Mouse (Mus musculus) CH12.LX (cell line): ENCODE measurements around the gene Trappc12. TPM values are rescaled to one million over a fixed set of nuclear protein-coding genes. Genes with fewer than 3 reads are reported as not detected.

Experiments
- DNase-seq: peaks from one replicate; pipeline ENCODE4 v3.0.0-alpha.2; 2013; ENCODE audit errors: extremely low read depth
- H3K27ac ChIP-seq: 2 replicates; pipeline ENCODE4 v1.5.1; 2012; ENCODE audit warnings: low read depth, mild to moderate bottlenecking, control low read depth, moderate library complexity; ENCODE audit not compliant: insufficient read depth
- H3K27me3 ChIP-seq: replicated peaks from 2 replicates; pipeline ENCODE3; 2012; ENCODE audit warnings: inconsistent platforms
- H3K36me3 ChIP-seq, 2 experiments: replicated peaks in 1 of 2; 2 replicates each; pipeline versions ENCODE3 to v1.6.1; 2012; ENCODE audit warnings: inconsistent platforms in 1 of 2, low read length in 1 of 2, mild to moderate bottlenecking in 1 of 2, mixed read lengths in 1 of 2, moderate library complexity in 1 of 2; ENCODE audit not compliant: control insufficient read depth in 1 of 2, insufficient read depth in 1 of 2
- H3K4me1 ChIP-seq, 2 experiments: 2 replicates each; pipeline ENCODE4 v1.6.1; 2012; ENCODE audit warnings: inconsistent platforms in 1 of 2, moderate library complexity in 1 of 2; ENCODE audit not compliant: insufficient read depth in 2 of 2, control insufficient read depth in 1 of 2
- H3K4me2 ChIP-seq: 2 replicates; pipeline ENCODE4 v1.6.1; 2012; ENCODE audit warnings: low read depth, mild to moderate bottlenecking, control low read depth; ENCODE audit not compliant: poor library complexity, insufficient read depth, severe bottlenecking
- H3K4me3 ChIP-seq, 3 experiments: fragments of 150-350 bp in 1 of 3; sonication (generic) in 1 of 3; replicated peaks in 1 of 3; 2 replicates each; pipeline versions ENCODE3 to v1.5.1; 2011 to 2012; ENCODE audit warnings: low read depth in 2 of 3, low read length in 2 of 3, mild to moderate bottlenecking in 2 of 3, moderate library complexity in 2 of 3, control low read depth in 1 of 3, improper control_type of control experiment in 1 of 3, inconsistent platforms in 1 of 3, mixed read lengths in 1 of 3; ENCODE audit not compliant: poor library complexity in 1 of 3
- H3K79me2 ChIP-seq: replicated peaks from 2 replicates; pipeline ENCODE4 v1.6.1; 2012; ENCODE audit warnings: mild to moderate bottlenecking, moderate library complexity; ENCODE audit not compliant: control insufficient read depth, poor library complexity, insufficient read depth, severe bottlenecking; ENCODE audit errors: extremely low read depth
- H3K9ac ChIP-seq: 2 replicates; pipeline ENCODE4 v1.6.1; 2012; ENCODE audit warnings: low read depth, mild to moderate bottlenecking, control low read depth, moderate library complexity; ENCODE audit not compliant: insufficient read depth
- H3K9me3 ChIP-seq: replicated peaks from 2 replicates; pipeline ENCODE3; 2012; ENCODE audit warnings: low read length, inconsistent platforms, mixed read lengths
- CTCF ChIP-seq, 2 experiments: IDR thresholded peaks in 1 of 2; conservative IDR thresholded peaks in 1 of 2; 2 replicates each; pipeline ENCODE4 v1.5.1; 2011 to 2012; ENCODE audit warnings: low read depth in 2 of 2, low read length in 2 of 2, improper control_type of control experiment in 1 of 2, inconsistent platforms in 1 of 2, mild to moderate bottlenecking in 1 of 2, moderate library complexity in 1 of 2
- E2F4 ChIP-seq: IDR thresholded peaks from 2 replicates; pipeline ENCODE4 v1.6.1; 2011; ENCODE audit warnings: low read depth, low read length, improper control_type of control experiment; ENCODE audit not compliant: insufficient replicate concordance
- ELF1 ChIP-seq: IDR thresholded peaks from 2 replicates; pipeline ENCODE4 v1.6.1; 2014; ENCODE audit warnings: low read depth, mild to moderate bottlenecking, inconsistent platforms, low read length, improper control_type of control experiment
- HCFC1 ChIP-seq: IDR thresholded peaks from 2 replicates; pipeline ENCODE4 v1.6.1; 2012; ENCODE audit warnings: low read depth, mild to moderate bottlenecking, inconsistent platforms, low read length, improper control_type of control experiment
- JUN ChIP-seq: IDR thresholded peaks from 2 replicates; pipeline ENCODE4 v1.6.1; 2011; ENCODE audit warnings: low read depth, mild to moderate bottlenecking, low read length, improper control_type of control experiment, moderate library complexity; ENCODE audit not compliant: insufficient read depth
- MAFK ChIP-seq: IDR thresholded peaks from 2 replicates; pipeline ENCODE4 v1.6.1; 2011; ENCODE audit warnings: low read length, improper control_type of control experiment; ENCODE audit not compliant: insufficient replicate concordance
- MAX ChIP-seq: IDR thresholded peaks from 2 replicates; pipeline ENCODE4 v1.6.1; 2011; ENCODE audit warnings: low read length, improper control_type of control experiment
- MEF2A ChIP-seq: IDR thresholded peaks from 2 replicates; pipeline ENCODE4 v1.6.1; 2014; ENCODE audit warnings: low read depth, mild to moderate bottlenecking, inconsistent platforms, low read length, improper control_type of control experiment, borderline replicate concordance
- MYC ChIP-seq: IDR thresholded peaks from 2 replicates; pipeline ENCODE4 v1.6.1; 2011; ENCODE audit warnings: low read depth, mild to moderate bottlenecking, improper control_type of control experiment, low read length
- PAX5 ChIP-seq: IDR thresholded peaks from 2 replicates; pipeline ENCODE4 v1.6.1; 2012; ENCODE audit warnings: low read length, inconsistent platforms, mixed read lengths
- TCF12 ChIP-seq: IDR thresholded peaks from 2 replicates; pipeline ENCODE4 v1.6.1; 2014; ENCODE audit warnings: low read depth, mild to moderate bottlenecking, inconsistent platforms, low read length, improper control_type of control experiment
- USF2 ChIP-seq: conservative IDR thresholded peaks from 2 replicates; pipeline ENCODE4 v1.6.1; 2011; ENCODE audit warnings: low read depth, low read length, improper control_type of control experiment
- ZC3H11A ChIP-seq: IDR thresholded peaks from 2 replicates; pipeline ENCODE4 v1.6.1; 2012; ENCODE audit warnings: low read depth, mild to moderate bottlenecking, inconsistent platforms, low read length, improper control_type of control experiment
- dilution Hi-C: fragments of 300-500 bp; cut with MboI; formaldehyde crosslinking; loops from 2 replicates; pipeline ENCODE4 v1.14.3; 2020; ENCODE audit warnings: low sequenced_read_pairs; ENCODE audit not compliant: extremely low pct_unique_long_range_greater_than_20kb, extremely low pct_ligation_motif_present
- in situ Hi-C: fragments of 300-500 bp; cut with MboI; formaldehyde crosslinking; loops from 3 replicates; pipeline ENCODE4 v1.14.3; 2019; ENCODE audit warnings: low sequenced_read_pairs, low pct_ligation_motif_present, low pct_unique_long_range_greater_than_20kb, mixed read lengths
- polyA plus RNA-seq: library from polyadenylated mRNA; unstranded; fragments of >175 nt; gene quantifications from 2 replicates; pipeline ENCODE4 v1.2.1, GENCODE M21; 2012; ENCODE audit warnings: low read depth; ENCODE audit not compliant: insufficient read length
- total RNA-seq, 2 experiments: library from RNA; depleted of rRNA; stranded (reverse); fragments of 300-350 nt in 1 of 2; fragments of >200 nt in 1 of 2; gene quantifications; 2 replicates each; pipeline ENCODE4 v1.2.3; 2012 to 2014

Gene Trappc12
- total and polyA plus RNA-seq, 3 experiments, result 26.7 to 33.9 (median 28.9) TPM

DNA sequence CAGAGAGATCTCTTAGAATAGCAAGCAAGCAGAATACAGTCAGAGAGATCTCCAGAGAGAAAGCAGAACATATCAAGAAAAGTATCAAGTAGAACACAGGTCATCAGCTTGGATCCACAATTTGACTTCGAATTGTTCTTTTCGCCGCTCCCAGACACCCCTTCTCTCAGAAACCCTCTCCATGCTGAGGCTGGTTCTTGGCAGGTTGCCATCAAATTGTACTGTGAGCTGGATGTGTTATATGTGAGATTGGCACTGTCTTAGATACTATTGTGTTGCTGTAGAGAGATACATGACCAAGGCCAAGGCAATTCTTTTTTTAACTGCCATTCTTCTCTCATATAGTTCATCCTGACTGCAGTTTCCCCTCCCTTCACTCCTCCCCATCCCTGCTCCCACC, 44.8 kb upstream of the Trappc12 start:
- Histone ChIP-seq H3K36me3 (peaks cover 0 to 17% of the 10 kb centered on the region in 2 experiments), H3K27ac (no peak overlapping the region), H3K27me3 (no peaks in the 10 kb centered on the region), H3K79me2 (no peaks in the 10 kb centered on the region), H3K4me3 (no peak overlapping the region), H3K9me3 (peaks cover 3% of the 10 kb centered on the region), H3K9ac (no peak overlapping the region), H3K4me2 (no peak overlapping the region), H3K4me1 (peaks cover 0 to 7% of the 10 kb centered on the region in 2 experiments; a peak in 2 of 4 replicates)
- dilution Hi-C loops, result no loop called here
- in situ Hi-C loops, result no loop called here
- no peak for DNase-seq
- TF ChIP-seq ZC3H11A (no peak), TCF12 (no peak), MAFK (no peak), E2F4 (no peak), MYC (no peak), CTCF (conservative IDR thresholded peaks at IDR 0.05 in 1 of 2, IDR thresholded peaks at IDR 0.05 in 1 of 2; ENCODE audit: low read depth in 2 of 2, low read length in 2 of 2) (no peak)

DNA sequence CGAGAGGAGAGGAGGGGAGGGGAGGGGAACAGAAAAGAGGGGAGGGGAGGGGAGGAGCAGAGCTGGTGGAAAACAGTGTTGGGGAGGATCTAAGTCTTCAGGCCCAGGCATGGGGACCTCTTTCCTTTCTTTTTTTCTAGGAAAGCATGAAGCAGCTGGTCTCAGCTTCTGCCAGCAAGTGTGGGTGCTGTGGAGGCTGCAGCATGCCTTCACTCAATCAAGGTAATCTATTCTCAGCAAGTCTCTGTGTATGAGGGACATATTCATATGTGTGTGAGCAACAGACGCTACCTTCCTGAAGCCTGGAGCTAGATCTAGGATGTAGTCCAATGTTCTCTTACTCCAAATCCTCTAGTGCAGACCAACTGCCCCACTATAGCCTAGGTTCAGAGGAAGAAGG, 43.4 kb upstream of the Trappc12 start:
- Histone ChIP-seq H3K9me3 (peaks cover 3% of the 10 kb centered on the region), H3K27me3 (no peaks in the 10 kb centered on the region), H3K9ac (no peak overlapping the region), H3K36me3 (peaks cover 0 to 16% of the 10 kb centered on the region in 2 experiments), H3K27ac (no peak overlapping the region), H3K4me2 (no peak overlapping the region), H3K4me1 (peaks cover 0 to 7% of the 10 kb centered on the region in 2 experiments; a peak in 2 of 4 replicates), H3K79me2 (no peaks in the 10 kb centered on the region), H3K4me3 (no peak overlapping the region)
- in situ Hi-C loops (no loop called here), dilution Hi-C loops (no loop called here)
- no peak for TF ChIP-seq MEF2A
- no peak for TF ChIP-seq ELF1
- DNase-seq, result no peak

DNA sequence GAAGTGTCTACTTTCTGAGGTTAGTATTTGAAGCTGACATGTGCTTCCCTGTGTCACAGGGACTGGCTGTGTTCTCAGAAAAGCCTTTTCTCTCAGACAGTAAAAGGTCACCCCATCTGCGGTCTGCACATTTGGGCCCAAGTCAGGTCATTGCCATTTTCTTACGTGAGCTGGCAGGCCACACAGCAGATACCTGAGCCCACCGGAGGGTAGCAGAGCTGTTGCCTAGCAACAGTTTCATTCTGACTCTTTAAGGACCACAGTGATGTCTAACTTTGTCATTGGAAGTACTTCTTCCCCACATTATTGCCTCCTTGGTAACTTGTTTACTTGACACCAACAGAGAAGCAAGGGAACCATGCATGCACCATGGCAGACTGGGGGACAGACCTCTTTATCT, 42.3 kb upstream of the Trappc12 start:
- dilution Hi-C loops, result no loop called here
- H3K27ac ChIP-seq, result no peak overlapping the region
- no peak overlapping the region for H3K9ac ChIP-seq
- no peak for TF ChIP-seq HCFC1
- TF ChIP-seq PAX5, result no peak
- TF ChIP-seq JUN, result no peak
- TF ChIP-seq MAX, result no peak
- no peak for TF ChIP-seq USF2
- no peak for TF ChIP-seq TCF12
- DNase-seq, result no peak
- no peaks in the 10 kb centered on the region for H3K79me2 ChIP-seq
- in situ Hi-C loops, result no loop called here
- H3K27me3 ChIP-seq, result no peaks in the 10 kb centered on the region
- H3K9me3 ChIP-seq, result peaks cover 3% of the 10 kb centered on the region
- H3K36me3 ChIP-seq, result peaks cover 0 to 16% of the 10 kb centered on the region in 2 experiments
- no peak overlapping the region for H3K4me3 ChIP-seq
- peaks cover 0 to 7% of the 10 kb centered on the region in 2 experiments; a peak in 2 of 4 replicates for H3K4me1 ChIP-seq
- no peak overlapping the region for H3K4me2 ChIP-seq
